Mouse (Mus musculus) embryonic fibroblast, embryonic 13.5 days (primary cell): ENCODE results near the gene Marc1. TPM values are rescaled to one million over a fixed set of nuclear protein-coding genes. Genes with fewer than 3 reads are reported as not detected.
A peak's percentile ranks its signal among the peaks of the same experiment; 100 is the strongest.

Source experiments
- H3K27ac ChIP-seq: 2 replicates; pipeline ENCODE4 v1.5.1; 2012; ENCODE audit warnings: low read length, control low read depth, inconsistent platforms; ENCODE audit not compliant: insufficient read depth
- H3K4me1 ChIP-seq: 2 replicates; pipeline ENCODE4 v1.6.1; 2011; ENCODE audit warnings: low read length; ENCODE audit not compliant: control insufficient read depth, insufficient read depth
- H3K4me3 ChIP-seq: 2 replicates; pipeline ENCODE4 v1.5.1; 2011; ENCODE audit warnings: mild to moderate bottlenecking, control low read depth, low read length; ENCODE audit not compliant: insufficient read depth
- CTCF ChIP-seq: IDR thresholded peaks from 2 replicates; pipeline ENCODE4 v1.5.1; 2011; ENCODE audit warnings: mild to moderate bottlenecking, control low read depth, low read length, moderate library complexity, borderline replicate concordance; ENCODE audit not compliant: insufficient read depth
- POLR2A ChIP-seq: IDR thresholded peaks from 2 replicates; pipeline ENCODE4 v1.6.1; 2011; ENCODE audit warnings: low read depth, mild to moderate bottlenecking, control low read depth, low read length, moderate library complexity
- polyA plus RNA-seq: library from polyadenylated mRNA; stranded (reverse); fragments of >200 nt; gene quantifications from 2 replicates; pipeline ENCODE4 v1.2.4, GENCODE M21; 2011; ENCODE audit warnings: low read depth; ENCODE audit not compliant: missing spikeins, insufficient read length

The Marc1 gene
- polyA plus RNA-seq, 1 experiment = not detected

DNA sequence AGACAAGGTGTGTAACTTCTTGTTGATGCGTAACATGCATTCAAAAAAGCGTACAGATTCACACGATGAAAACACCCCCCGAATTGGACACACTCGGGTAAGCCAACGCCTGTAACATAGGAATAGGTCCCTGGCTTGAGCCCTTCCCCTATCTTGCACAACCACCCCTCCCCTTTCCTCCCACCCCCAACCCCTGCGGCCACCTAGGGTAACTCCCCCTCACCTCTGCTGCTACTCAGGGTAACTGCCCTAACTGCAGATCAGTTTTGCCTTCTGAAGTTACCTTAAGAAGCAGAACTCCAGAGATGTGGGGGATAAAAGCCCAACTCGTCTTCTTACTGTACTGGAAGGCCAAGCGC lies 39.2 kb downstream of the Marc1 start:
- Histone ChIP-seq H3K4me3 (no peak overlapping the region), H3K4me1 (no peaks in the 10 kb centered on the region), H3K27ac (no peak overlapping the region)
- no peak for TF ChIP-seq POLR2A
- no peak for TF ChIP-seq CTCF

DNA sequence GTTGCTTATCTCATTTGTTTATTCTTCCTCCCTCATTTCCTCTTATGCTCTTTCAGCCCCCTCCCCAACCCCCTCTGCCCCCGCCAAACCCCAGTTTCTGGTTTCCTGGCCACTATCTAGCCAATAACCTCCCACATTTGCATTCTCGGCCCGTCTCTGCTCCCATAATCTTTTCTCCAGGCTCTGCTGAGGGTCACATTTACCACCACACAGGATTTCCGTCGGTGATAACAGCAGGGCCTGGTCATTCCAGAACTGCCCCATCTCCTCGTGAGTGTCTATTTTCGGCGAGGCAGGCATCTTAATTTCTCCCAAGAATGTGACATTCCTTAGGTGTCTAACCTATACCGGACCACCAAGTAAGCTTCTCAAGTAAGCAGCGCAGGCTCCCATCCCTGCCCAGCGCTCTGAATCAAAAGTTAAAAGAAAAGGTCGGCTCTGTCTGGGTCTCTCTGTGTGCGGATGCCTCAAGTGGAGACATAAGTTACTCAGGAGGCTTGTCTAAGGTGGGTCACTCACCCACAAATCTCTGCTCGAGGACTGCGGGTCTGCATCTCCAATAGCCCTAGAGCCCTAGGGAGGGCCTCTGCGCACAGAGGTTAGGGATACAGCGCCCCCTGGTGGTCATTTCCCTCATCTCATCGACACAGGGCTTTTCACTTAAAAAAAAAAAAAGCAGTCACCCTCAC lies 39.8 kb downstream of the Marc1 start:
- Histone ChIP-seq H3K4me3 (no peak overlapping the region), H3K4me1 (no peaks in the 10 kb centered on the region), H3K27ac (no peak overlapping the region)
- no peak for TF ChIP-seq POLR2A
- 0 out of 2 replicates have a peak, but pooled peaks have one; percentile 34 for TF ChIP-seq CTCF

DNA sequence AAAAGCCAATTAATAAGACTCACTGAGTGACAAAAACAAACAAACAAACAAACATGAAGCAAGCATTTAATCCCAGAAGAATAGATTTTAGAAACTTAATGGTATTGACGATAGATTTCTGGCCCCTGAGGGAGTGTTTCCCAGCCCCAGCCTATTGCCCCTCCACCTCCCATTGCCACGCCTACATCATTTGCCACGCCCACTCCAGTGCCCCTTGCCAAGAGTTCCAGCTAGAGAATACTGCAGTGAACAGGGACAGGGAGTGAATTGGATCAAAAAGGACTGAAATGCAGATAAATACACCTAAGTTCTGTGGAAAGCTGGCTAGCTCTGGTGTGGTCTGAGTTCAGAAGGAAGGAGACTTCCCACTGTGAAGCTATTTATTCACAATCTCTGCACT lies 47.2 kb downstream of the Marc1 start:
- TF ChIP-seq POLR2A = no peak
- TF ChIP-seq CTCF = no peak
- Histone ChIP-seq H3K4me1 (no peaks in the 10 kb centered on the region), H3K4me3 (no peak overlapping the region), H3K27ac (no peak overlapping the region)

DNA sequence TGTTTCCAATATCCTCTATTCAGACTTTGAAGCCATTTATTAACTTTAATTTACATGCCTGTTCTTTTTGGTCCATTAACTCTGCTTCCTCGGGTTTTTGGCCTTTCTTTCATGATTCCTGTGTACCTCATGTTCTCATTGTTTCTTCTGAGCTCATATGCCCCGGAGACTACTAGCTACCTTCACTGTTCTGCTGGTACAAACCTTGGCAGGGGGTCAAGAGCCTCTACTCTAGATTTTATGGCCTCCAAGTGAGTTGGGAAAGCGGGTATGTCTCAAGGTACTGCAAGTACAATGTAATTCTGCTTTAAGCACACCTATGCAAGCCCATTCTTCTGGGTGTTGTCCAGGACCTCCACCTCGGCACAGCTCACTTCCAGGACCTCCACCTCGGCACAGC lies 48.2 kb downstream of the Marc1 start:
- no peak overlapping the region for H3K27ac ChIP-seq
- TF ChIP-seq POLR2A (no peak), CTCF (no peak)
- H3K4me3 ChIP-seq = no peak overlapping the region
- no peaks in the 10 kb centered on the region for H3K4me1 ChIP-seq

DNA sequence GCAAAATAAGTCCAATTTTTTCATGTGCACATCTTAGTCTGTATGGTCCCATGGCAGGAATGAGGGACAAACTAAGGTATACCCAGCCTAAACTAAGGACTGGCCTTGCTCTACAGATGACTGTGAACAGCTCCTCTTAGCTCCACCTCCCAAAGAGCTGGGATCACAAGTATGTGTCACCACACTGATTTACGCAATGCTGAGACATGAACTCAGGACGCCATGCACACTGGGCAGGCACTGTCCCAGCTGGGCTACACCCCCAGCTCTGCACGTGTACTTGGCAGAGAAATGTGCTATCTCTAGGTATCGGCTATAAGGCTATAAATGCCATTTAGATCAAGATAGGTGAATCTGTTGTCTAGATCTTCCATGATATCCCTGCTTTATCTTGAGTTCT lies 49.1 kb downstream of the Marc1 start:
- H3K27ac ChIP-seq = no peak overlapping the region
- TF ChIP-seq POLR2A = no peak
- no peak for TF ChIP-seq CTCF
- no peak overlapping the region for H3K4me3 ChIP-seq
- no peaks in the 10 kb centered on the region for H3K4me1 ChIP-seq

DNA sequence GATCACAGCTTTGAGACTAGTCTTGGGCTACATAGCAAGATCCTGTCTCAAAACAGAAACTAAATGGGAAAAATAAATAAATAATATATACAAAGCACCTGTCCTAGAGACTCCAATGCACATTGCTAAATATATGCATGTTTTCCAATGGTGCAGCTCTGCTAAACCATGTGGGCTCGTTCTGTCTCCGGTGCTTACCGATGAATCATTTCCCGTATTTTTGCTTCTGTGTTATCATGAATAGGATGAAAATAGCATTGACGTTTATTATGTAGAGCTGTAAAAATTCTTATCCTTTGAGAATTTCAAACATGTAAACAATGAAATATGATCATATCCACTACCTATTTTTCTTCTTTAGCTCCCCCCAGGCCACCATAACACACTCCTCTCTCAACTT lies 58.4 kb downstream of the Marc1 start:
- Histone ChIP-seq H3K27ac (no peak overlapping the region), H3K4me1 (no peaks in the 10 kb centered on the region), H3K4me3 (no peak overlapping the region)
- TF ChIP-seq CTCF = no peak
- TF ChIP-seq POLR2A = no peak

DNA sequence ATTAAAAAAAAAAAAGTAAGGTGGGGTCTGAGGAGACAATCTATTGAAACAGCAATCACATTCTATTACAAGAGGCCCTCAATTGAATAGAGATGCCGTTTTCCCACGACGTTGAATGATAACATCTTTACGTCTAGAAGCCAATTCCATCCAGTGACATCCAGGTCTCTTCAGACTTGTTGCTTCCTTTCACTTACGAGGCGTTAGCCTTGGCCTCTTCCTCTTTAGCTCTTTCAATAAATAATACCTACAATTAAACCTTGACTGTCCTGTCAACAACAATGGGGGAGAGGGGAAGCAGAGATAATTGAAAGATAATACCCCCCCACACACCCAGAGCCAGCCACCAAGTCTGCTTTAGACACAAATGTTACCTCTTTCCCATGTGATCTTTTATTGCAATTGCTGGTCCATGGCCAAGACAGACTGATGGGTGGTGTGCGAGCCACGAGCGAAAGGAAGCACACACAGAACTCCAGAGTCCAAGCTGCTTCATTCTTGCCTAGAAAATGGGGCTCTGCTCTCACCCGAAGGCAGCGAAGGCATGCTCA lies 60.9 kb downstream of the Marc1 start:
- H3K27ac ChIP-seq = no peak overlapping the region
- TF ChIP-seq CTCF (no peak), POLR2A (no peak)
- H3K4me1 ChIP-seq = no peaks in the 10 kb centered on the region
- no peak overlapping the region for H3K4me3 ChIP-seq

DNA sequence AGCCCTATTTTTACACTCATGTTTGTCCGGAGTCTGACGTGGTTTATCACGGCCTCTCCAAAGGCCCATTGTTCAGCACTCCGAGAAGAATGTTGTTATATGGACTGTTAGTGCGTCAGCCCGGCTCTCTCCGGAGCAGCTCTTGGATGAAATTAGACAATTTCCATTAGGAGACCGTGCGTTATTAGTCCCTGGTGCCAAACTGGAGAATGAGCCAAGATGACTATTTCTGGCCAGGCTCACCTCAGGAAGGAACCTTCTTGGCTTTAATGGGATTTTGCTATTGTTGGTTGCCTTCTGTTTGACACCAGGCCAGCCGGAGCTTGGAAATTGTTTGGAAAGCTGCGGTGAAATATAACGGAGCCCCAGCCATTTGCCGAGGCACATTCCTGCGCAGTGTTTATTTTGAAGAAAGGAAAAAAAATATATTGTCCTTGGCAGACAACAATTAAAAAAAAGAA lies 62.4 kb downstream of the Marc1 start:
- no peak overlapping the region for H3K4me3 ChIP-seq
- no peak overlapping the region for H3K27ac ChIP-seq
- H3K4me1 ChIP-seq = no peaks in the 10 kb centered on the region
- no peak for TF ChIP-seq CTCF
- TF ChIP-seq POLR2A = no peak

DNA sequence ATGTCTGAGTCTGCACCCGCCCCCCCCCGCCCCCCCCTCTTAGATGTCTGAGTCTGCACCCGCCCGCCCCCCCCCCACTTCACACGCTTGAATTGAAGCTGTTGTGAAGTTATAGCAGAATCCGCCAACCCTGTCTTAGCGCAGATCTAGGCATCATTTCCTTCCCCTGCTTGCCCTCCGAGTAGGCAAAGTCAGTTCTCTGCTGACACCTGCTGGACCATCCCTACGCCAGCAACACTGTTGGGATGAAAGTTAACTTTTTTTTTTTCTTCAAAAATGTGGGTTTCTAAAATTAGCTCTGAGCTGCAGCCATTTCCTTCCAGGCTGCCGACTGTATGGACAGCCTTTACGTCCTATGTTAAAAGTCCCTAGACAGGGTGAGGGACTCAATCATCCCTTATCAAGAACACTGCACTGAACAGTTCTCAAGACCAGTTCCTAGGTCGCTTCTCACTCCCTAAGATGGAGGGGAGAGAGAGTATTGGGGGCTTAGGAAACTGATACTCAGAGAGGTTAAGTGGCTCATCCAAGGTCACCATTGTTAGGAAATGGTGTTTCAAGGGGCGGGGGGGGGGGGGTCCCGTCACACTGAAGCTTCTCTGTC lies 73.1 kb downstream of the Marc1 start:
- TF ChIP-seq CTCF (peak; percentile 92), POLR2A (no peak)

DNA sequence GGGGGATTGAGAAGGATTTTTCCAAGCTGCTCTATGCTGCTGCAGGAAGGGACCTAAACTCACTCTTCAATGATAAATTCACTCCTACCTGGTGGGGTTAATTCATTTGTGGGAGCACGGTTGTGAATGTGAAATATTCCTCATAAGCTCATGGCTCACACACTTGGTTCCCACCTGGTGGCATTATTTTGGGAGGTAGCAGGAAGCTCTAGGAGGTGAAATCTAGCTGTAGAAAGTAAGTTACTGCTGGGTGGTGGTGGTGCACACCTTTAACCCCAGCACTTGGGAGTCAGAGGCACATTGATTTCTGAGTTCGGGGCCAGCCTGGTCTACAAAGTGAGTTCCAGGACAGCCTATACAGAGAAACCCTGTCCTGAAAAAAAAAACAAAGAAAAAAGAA lies 73.9 kb downstream of the Marc1 start:
- TF ChIP-seq CTCF (no peak), POLR2A (no peak)
- Histone ChIP-seq H3K27ac (no peak overlapping the region), H3K4me1 (peaks cover 7% of the 10 kb centered on the region), H3K4me3 (no peak overlapping the region)

More for the DNA sequence above, 73.1 kb downstream of the Marc1 start:
- Histone ChIP-seq H3K4me1 (peaks cover 7% of the 10 kb centered on the region), H3K4me3 (no peak overlapping the region), H3K27ac (no peak overlapping the region)

Other genes starting within 250 kb of the Marc1 start
- gene Hlx, start 78.7 kb downstream of the Marc1 start, polyA plus RNA-seq = 5.0 and 5.4 TPM in 2 replicates
- 86.4 and 97.6 TPM in 2 replicates for gene Marc2, start 35.1 kb upstream of the Marc1 start, polyA plus RNA-seq
- gene C130074G19Rik, start 71.9 kb upstream of the Marc1 start, polyA plus RNA-seq = 0.18 and 0.32 TPM in 2 replicates
- 16.4 and 21.2 TPM in 2 replicates for gene Mark1, start 188.3 kb upstream of the Marc1 start, polyA plus RNA-seq